Comparison of ENCODE assay signal across 8 mouse cellular contexts in the genomic region with DNA sequence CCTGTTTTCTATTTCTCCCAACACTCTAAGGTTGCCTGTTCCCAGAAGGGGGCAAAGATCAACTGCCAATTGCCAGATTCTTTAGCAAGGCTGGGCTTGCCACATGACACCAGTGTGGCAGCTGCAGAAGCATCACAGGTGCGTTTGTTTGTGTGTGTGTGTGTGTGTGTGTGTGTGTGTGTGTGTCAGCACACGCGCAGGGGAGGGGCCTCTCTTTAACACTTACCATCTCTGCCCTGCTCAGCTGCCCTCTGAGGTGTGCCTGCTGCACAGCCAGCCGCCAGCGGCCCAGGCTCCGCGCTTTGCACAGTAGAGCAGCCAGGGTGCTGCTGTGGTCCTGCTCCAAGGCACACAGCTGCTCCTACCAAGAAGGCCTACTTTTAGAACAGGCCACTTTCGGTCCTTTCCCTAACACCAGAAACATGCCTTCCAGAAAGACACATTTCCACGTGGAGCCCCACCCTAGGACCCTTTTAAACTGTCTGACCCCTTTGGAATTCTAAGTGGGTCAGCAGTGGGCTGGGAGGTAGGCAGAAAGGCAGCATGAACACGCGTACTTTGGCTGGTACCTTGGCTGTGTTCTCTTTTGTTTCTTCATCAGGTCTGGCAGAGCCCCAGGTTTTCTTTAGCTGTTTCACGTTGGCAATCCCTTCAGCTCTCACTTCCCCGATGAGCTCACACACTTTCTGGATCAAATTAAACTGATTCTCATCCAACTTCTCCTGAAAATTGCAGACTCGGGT. TPM values are rescaled to one million over a fixed set of nuclear protein-coding genes. Genes with fewer than 3 reads are reported as not detected.
DNase-seq lines count a peak whose midpoint lies in the region; ATAC-seq and TF ChIP-seq lines count a peak whose summit lies in the region.

No protein-coding gene starts in this region.

- peak overlapping the region; percentile 69 for H3K27ac ChIP-seq in embryonic facial prominence, embryonic 10.5 days (replicated peaks)
- peak overlapping the region; percentile 68 for H3K27ac ChIP-seq in heart, postnatal 0 days (ENCODE audit: low read depth)
- peak overlapping the region; percentile 93 for H3K27ac ChIP-seq in thymus, adult 2 months (ENCODE audit: control insufficient read depth, insufficient read depth, low read length)

- 41% methylated on average over 14 of the region's 14 CpGs for WGBS in embryonic facial prominence, embryonic 10.5 days
- WGBS in heart, postnatal 0 days: 35% methylated on average over 14 of the region's 14 CpGs
- WGBS in thymus, adult 2 months: 28% methylated on average over 14 of the region's 14 CpGs

- no peaks in the 10 kb centered on the region for H3K27me3 ChIP-seq in embryonic facial prominence, embryonic 10.5 days (replicated peaks; ENCODE audit: low read depth, poor library complexity, severe bottlenecking)
- H3K27me3 ChIP-seq in heart, postnatal 0 days (ENCODE audit: control insufficient read depth, insufficient read depth, low read length): no peaks in the 10 kb centered on the region
- H3K27me3 ChIP-seq in thymus, adult 2 months (ENCODE audit: control insufficient read depth, insufficient read depth, low read length): no peaks in the 10 kb centered on the region

- TF ChIP-seq POLR2A in thymus, adult 2 months (IDR thresholded peaks at IDR 0.05; ENCODE audit: control insufficient read depth, extremely low read depth, insufficient read depth, low read length, poor library complexity): peak; percentile 91

- no peak overlapping the region for H3K9ac ChIP-seq in heart, postnatal 0 days (replicated peaks; ENCODE audit: low read depth, low read length)

- no peak overlapping the region for H3K4me2 ChIP-seq in heart, postnatal 0 days (ENCODE audit: low read depth, low read length)

- H3K9me3 ChIP-seq in embryonic facial prominence, embryonic 10.5 days: peaks cover 9% of the 10 kb centered on the region
- peaks cover 9% of the 10 kb centered on the region for H3K9me3 ChIP-seq in heart, postnatal 0 days (replicated peaks; ENCODE audit: control insufficient read depth, low read length)

- peaks cover 6% of the 10 kb centered on the region; the same call in 1 of the 2 replicates for H3K36me3 ChIP-seq in embryonic facial prominence, embryonic 10.5 days (replicated peaks)
- H3K36me3 ChIP-seq in heart, postnatal 0 days (replicated peaks; ENCODE audit: control insufficient read depth, insufficient read depth, low read length): no peaks in the 10 kb centered on the region
- H3K36me3 ChIP-seq in thymus, adult 2 months (ENCODE audit: control insufficient read depth, insufficient read depth, low read length): no peaks in the 10 kb centered on the region

- peak; percentile 53 for ATAC-seq in heart, postnatal 0 days (ENCODE audit: insufficient read depth, low read depth)
- ATAC-seq in megakaryocyte, adult 5-6 weeks (ENCODE audit: poor library complexity, severe bottlenecking): peak; percentile 12; the same call in 1 of the 2 replicates

- TF ChIP-seq EP300 in heart, postnatal 0 days (IDR thresholded peaks at IDR 0.05; ENCODE audit: low read depth): no peak

- peak; percentile 50 for DNase-seq in adrenal gland, adult 2 months
- no peak for DNase-seq in adrenal gland, postnatal 4 days (ENCODE audit: low spot score in 2 of 2)
- DNase-seq in CD4-positive, CD25-positive, alpha-beta regulatory T cell, adult 2 months (ENCODE audit: low read depth, low spot score): peak; percentile 50
- DNase-seq in embryonic facial prominence, embryonic 10.5 days (ENCODE audit: low spot score): peak; percentile 79
- no peak for DNase-seq in heart, postnatal 0 days (ENCODE audit: low spot score)
- DNase-seq in kidney, postnatal 36 days: peak; percentile 80 to 87
- DNase-seq in thymus, adult 2 months: peak; percentile 85

- no peak for TF ChIP-seq CTCF in heart, postnatal 0 days (IDR thresholded peaks at IDR 0.05; ENCODE audit: low read depth)
- TF ChIP-seq CTCF in thymus, adult 2 months (IDR thresholded peaks at IDR 0.05; ENCODE audit: borderline replicate concordance, control insufficient read depth, extremely low read depth, insufficient read depth, low read length, poor library complexity): 0 out of 2 replicates have a peak, but pooled peaks have one; percentile 32

- peaks cover 34% of the 10 kb centered on the region for H3K4me1 ChIP-seq in embryonic facial prominence, embryonic 10.5 days
- peaks cover 8% of the 10 kb centered on the region; the same call in 1 of the 2 replicates for H3K4me1 ChIP-seq in heart, postnatal 0 days (ENCODE audit: control insufficient read depth, insufficient read depth)
- H3K4me1 ChIP-seq in thymus, adult 2 months (replicated peaks; ENCODE audit: control insufficient read depth, insufficient read depth, low read length): peaks cover 34% of the 10 kb centered on the region

- 0 out of 2 replicates have a peak overlapping the region, but pooled peaks have one; percentile 13 for H3K4me3 ChIP-seq in embryonic facial prominence, embryonic 10.5 days
- no peak overlapping the region for H3K4me3 ChIP-seq in heart, postnatal 0 days (ENCODE audit: low read depth, low read length)
- H3K4me3 ChIP-seq in thymus, adult 2 months (ENCODE audit: control insufficient read depth, insufficient read depth, low read length): no peak overlapping the region

RNA-seq across cellular contexts. Expression of a gene that starts 33.8 kb away (rescaled TPM):
- total RNA-seq in adrenal gland, adult 2 months (2021): 100 to 1,000 TPM; 205 to 282 TPM
- polyA plus RNA-seq in adrenal gland, adult 2 months (2012; rRNA removed): 124 and 127 TPM in 2 replicates
- 100 to 1,000 TPM; 195 to 202 TPM for total RNA-seq in adrenal gland, postnatal 4 days (2021)
- 138 and 143 TPM in 2 replicates for polyA plus RNA-seq in embryonic facial prominence, embryonic 10.5 days (2016; fragmentation: Nextera tagmentation; extraction: Ambion mirVana)
- total RNA-seq in heart, postnatal 0 days (2014; rRNA removed; ENCODE audit: low replicate concordance): 76.0 and 113 TPM in 2 replicates
- 131 and 138 TPM in 2 replicates for polyA plus RNA-seq in heart, postnatal 0 days (2015; fragmentation: Nextera tagmentation; extraction: Ambion mirVana)
- 161 and 188 TPM in 2 replicates for total RNA-seq in megakaryocyte, adult 5-6 weeks (2015)
- 115 and 135 TPM in 2 replicates for total RNA-seq in megakaryocyte, adult 5-6 weeks (2017)
- polyA plus RNA-seq in thymus, adult 2 months (2012; rRNA removed): 223 and 238 TPM in 2 replicates

Comparison
In these comparisons a context has a peak if more than half of its experiments do, and no peak if none do; other contexts are left out.
1. DNase-seq: peak in adrenal gland, adult 2 months (single experiment), CD4-positive, CD25-positive, alpha-beta regulatory T cell, adult 2 months (single experiment), embryonic facial prominence, embryonic 10.5 days (single experiment), kidney, postnatal 36 days (2 of 2) and thymus, adult 2 months (single experiment); none in adrenal gland, postnatal 4 days (0 of 2) and heart, postnatal 0 days (single experiment).
2. Peak in every context shown above with its lines, with median percentiles within 50 percentile points of each other: H3K27ac ChIP-seq.